Mouse (Mus musculus): ENCODE data around the gene Urb1.
A peak's percentile ranks its signal among the peaks of the same experiment; 100 is the strongest.
"Not testable (repeated sequence)": the region's sequence is repeated elsewhere in the genome, so short reads cannot be mapped to it uniquely, and the experiment has no call there.

Gene Urb1

DNA sequence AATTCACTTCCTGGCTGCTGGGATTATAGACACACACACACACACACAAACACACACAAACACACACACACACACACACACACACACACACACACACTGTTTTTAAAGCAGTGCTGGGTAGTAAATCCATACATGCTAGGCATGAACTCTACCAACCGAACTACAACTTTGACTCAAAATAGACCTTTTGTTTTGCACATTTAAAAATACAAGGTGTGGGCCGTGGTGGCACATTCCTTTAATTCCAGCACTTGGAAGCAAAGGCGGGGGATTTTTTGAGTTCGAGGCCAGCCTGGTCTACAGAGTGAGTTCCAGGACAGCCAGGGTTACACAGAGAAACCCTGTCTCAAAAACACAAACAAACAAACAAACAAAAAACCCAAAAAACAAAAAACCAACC is 13.8 kb upstream of the Urb1 start:
- not testable (repeated sequence) for DNase-seq (ENCODE audit: low spot score in 2 of 2)

DNA sequence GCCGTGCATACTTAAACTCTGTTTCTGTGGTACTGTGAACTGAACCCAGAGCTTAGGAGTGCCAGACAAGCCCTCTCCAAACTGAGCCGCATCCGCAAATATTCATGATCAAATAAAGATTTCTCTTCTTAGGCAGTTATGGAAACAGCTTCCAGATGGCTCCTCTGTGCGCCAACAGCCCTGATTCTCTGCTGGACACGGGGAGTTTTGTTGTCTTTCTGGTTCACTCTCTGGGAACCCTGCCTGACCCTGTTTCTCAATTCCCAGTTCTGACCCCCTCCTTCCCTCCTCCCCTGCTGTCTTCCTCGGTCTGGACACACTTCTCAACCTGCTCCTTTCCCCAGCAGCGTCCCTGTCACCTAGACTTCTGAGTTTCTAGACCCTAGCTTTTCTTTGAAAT is 12.8 kb upstream of the Urb1 start:
- DNase-seq (ENCODE audit: low spot score in 2 of 2): peak in 1 of 2 experiments; percentile 44

DNA sequence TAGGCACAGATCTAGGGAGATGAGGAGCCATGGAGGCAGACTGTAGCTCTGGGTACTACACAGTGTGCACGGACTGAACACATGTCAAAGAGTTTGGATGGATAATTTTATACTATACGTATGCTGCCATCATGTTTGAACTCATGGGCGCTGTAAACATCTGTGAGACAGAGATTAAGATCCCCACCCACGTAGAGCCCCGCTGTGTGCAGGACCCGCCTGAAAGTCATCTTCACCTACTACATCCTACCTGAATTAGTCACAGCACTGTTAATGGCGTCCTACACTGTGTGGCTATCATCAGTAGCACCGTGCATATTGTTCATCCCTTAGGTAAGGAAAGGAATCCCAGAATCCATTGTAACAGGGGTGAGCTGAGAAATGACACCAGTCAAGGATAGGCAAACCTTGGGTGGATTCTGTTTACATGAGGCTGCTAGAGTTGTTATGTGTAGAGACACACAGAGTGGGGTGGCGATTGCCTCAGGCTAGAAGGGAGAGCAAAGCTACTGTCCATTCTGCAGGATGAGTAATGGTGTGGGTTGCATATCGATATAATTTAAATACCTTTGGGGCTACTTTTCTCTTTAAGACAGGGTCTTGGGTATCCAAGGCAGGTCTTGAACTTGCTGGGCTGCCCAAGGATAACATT is 12.2 kb upstream of the Urb1 start:
- no peak for DNase-seq (ENCODE audit: low spot score in 2 of 2)

DNA sequence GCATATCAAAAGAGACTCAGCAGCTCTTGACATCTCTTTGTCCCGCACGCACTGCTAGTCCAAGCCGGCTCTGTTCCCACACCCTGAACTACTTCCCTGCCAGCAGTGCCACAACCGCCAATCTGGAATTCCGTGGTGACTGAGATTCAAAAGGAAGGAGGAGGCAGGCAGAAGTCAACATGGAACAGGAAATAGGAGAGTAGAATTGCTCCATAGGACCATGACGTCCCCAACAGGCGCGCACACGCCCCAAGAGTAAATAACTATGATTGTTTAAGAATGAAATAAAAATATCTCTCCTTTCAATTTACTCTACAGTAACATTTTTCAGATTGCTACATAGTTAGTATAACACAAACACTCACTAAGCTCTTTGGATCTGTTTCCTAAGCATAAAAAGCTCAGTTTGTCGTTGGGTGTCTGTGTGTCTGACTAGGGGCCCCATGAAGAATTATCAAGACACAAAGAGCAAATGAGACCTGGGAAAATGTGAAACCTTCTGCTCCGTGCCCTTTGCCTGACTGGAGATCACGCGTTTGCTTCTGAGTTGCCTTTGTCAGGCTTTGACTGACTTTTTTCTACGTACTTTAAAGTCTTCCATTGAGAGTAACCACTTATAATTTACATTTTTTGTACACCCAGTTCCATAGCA is 11.0 kb upstream of the Urb1 start:
- peak; percentile 28 to 46 for DNase-seq (ENCODE audit: low spot score in 2 of 2)

DNA sequence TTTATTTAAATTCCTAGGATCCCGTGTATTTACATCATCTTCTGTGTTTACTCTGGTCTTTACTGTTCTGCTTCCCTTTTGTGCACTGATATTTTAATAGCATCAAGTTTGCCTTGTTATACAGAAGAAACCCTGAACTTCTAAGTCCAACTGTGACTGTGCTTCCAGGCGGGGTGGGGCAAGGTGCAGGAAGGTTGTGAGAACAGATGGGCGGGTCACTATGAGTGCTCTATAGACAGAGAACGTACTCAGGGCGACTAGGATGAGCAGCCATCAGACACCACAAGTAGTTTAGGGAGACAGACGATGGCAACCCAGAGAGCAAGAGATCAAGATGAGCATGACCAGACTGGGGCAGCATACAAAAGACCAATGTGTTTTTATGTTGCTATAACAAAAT is 10.1 kb upstream of the Urb1 start:
- DNase-seq (ENCODE audit: low spot score in 2 of 2): no peak

DNA sequence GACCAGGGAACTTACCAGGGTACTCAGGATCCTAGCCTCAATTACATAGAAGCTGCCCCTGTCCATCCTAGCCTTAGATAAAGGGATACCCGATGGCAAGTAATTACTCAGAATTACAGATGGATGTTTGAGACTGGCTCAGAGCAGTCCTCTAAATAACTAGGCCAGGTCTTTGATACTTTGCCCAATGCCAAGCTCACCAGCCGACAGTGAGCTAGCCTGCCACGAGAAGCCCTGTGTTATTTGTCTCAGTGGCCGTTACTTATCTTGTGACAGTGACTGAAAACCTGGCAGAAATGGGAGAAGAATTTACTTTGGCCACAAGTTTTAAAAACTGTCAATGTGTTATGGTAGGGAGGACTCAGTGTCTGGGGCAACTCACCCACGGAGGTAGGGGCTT is 1.9 kb upstream of the Urb1 start:
- DNase-seq (ENCODE audit: low spot score in 2 of 2): no peak

DNA sequence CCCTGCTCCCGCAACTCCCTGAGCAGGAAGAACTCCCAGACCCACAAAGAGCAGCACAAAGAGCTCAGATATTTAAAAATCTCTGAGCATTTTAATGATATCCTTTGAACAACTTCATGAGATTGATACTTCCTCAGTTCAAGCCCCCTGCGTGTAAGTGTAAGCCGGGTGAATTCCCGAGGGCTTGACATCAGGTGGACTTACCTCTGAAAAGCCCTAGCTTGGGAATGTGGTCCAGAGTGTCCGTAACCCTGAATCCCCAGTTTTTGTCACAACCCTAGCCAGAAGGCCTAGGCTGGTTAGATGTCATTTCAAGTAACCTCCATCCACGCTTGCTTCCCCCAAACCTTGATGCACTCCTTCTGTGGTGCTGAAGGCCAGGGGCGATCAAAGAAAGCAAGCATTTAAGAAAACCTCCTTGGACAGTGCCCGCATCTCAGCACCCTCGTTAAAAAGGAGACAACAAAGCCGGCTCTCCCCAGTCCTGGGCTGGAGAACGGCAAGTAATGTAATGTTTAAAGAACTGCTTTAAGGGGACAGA is 573 bp upstream of the Urb1 start:
- DNase-seq (ENCODE audit: low spot score in 2 of 2): peak in 1 of 2 experiments; percentile 8

DNA sequence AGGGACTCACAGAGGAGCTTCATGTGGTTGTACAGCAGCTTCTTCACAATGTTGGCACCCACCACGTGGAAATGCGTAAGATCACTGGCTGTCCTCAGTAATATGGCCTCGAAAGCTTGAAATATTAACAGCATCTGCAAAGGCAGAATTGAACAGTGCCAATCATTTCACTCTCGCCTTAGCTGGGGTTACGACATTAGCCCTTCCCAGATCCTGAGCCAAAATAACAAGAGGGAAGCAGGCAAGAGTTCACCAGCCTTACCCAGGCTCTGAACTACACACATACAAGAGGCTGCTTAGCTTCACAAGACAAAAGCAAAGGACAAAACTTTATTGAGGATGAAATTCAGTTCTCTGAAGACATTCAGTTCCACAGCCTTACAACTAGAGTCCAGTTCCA is 5.7 kb downstream of the Urb1 start:
- DNase-seq (ENCODE audit: low spot score in 2 of 2): no peak

DNA sequence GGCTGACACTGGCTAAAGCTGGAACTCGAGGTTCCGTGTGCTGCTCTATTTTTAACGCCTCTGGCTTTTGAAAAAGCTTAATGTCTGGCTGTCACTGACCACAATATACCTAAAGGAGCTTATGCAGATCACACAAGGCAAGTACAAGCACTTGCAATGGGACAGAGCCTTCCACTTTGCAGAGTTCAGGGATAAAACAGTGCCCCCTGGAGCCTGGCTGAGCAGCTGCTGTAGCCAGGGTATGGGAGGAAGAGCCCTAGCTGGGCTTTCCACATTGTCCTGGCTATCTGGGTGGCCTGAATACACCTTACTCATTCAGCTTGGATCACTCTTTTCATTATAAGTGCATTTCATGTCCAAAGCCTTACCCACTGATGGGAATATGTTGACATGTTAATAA is 8.3 kb downstream of the Urb1 start:
- no peak for DNase-seq (ENCODE audit: low spot score in 2 of 2)

DNA sequence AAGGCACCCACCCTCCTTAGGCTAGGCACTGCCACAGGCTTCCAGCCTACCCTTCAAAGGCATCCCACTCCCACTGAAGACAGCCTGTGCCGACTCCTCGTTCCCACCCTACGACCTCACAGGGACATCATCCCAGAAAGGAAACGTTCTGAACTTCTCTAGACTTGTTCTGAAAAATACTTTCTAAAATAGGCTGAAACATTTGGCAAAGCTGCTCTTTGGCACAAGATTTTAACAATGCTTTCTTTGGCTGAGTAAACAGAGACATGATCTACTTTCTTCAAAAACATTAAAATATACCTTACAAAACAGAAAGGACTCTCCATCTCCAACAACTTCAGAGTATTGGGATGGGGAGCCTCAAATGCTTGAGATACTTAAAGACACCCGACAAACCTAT is 9.0 kb downstream of the Urb1 start:
- DNase-seq (ENCODE audit: low spot score in 2 of 2): no peak

DNA sequence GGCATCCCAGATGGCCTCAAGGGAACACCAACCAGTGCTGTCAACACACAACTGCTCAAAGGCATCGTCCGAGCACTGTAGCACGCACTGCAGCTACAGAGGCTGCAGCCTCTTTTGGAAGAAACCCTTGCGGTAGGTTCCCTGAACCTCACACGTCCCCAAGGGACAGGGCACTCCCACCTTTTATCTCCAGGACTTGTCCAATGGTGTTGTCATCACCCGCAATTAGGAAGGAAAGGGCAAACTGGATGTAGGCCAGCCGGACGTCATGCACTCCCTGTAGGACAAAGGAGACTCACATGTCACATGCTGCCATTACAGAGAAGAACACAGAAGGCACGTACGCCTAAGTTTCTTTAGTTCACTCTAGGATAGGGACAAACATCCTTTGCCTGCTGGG is 10.4 kb downstream of the Urb1 start:
- DNase-seq (ENCODE audit: low spot score in 2 of 2): no peak

DNA sequence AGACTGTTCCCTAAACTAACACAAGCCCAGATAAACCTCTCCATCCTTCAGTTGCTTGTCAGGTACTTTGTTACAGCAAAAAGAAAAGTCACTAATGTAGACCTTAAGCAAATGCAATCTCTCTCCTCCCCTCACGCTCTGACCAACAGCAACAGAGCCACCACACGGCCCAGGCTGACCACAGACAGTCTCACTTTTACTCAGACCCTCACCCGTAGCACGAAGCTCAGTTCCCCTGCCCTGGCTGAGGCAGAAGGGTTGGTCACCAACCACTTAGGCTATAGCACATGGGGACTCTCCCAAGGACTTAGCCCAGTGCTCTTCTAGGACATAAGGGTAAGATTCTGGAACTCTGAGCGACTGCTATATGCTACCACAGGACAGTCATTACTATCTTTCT is 11.4 kb downstream of the Urb1 start:
- DNase-seq (ENCODE audit: low spot score in 2 of 2): no peak

DNA sequence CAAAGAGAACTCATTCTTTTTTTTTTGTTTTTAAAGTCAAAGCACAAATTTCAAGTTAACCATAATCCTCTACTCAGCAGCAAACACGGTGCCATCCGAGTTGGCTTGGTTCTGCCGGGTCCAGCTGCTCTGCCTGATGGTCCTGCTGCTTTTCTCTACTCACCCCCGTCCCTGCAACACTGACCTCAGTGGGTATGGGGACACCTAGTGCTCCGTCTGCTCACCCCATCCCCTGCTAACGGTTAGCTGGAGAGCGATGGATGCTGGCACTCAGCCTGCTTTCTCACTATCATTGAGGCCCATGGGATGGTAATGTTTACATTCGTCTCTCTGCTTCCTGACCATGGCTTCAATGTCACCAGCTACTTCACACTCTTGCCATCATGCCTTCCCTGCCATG is 11.8 kb downstream of the Urb1 start:
- no peak for DNase-seq (ENCODE audit: low spot score in 2 of 2)

DNA sequence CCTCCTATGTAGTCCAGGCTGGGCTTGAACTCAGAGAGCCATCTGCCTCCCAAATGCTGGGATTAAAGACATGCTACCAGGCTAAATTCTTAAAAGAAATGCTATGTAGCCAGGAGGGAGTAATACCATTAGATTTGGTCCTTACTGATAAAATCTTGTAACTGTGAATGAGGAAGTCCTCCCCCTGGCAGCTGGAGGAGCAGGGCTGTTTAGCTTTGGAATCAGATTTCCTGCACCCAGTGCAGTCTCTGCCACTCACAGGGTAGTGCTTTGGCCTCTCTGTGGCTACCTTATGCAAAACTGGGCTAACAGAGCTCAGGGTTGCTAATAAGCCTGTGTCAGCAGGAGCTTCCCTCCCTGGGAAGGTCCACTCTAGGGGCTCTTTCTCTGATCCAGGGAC is 15.5 kb downstream of the Urb1 start:
- DNase-seq (ENCODE audit: low spot score in 2 of 2): no peak

DNA sequence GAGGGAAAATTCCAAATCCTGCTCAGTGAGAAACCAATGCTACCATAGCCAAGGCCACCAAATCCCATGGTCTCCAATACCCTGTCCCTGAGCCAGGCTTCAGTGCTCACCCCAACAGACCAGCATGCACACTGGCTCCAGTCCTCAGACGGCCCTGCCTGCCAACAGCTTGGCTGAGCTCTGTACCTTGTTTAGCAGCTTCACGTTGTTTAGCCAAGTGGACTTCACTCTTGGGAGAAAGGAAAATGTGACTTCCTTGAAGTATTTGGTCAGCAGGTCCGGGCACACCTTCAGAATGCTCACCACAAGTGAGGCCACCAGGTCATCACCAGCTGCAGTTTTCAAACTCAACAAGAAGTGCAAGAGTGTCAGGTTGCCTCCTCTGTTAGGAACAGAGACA is 17.7 kb downstream of the Urb1 start:
- no peak for DNase-seq (ENCODE audit: low spot score in 2 of 2)

DNA sequence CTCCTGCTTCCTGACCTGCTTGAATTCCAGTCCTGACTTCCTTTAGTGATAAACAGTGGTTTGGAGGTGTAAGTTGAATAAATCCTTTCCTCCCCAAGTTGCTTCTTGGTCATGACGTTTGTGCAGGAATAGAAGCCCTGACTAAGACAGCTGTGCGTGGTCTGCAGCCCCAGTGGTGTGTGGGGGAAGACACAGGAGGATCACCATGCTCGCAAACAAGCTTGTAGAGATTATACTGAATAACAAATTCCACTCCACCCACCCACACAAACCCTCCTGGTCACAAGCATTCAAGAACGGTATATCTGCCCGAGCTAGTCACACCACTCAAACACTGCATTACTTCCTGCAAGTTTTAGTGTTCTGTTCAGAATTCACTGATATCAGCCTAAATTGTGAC is 18.1 kb downstream of the Urb1 start:
- no peak for DNase-seq (ENCODE audit: low spot score in 2 of 2)

DNA sequence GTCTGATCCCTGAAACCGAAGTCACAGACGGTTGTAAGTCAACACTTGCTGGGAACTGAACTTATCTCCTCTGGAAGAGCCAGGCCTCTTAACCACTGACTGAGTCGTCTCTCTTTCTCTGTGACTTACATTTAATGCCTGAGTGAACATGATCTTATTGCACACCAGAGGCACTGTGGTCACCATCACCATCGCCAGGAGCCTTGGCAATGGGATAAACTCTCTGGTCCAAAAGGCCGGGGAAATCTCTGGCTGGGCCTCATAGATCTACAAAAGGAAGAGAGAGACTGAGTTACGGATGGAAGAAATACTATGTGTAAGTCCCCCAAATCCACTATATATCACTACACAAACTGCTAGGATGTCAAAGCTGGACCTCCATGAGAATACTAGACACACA is 19.3 kb downstream of the Urb1 start:
- DNase-seq (ENCODE audit: low spot score in 2 of 2): no peak

DNA sequence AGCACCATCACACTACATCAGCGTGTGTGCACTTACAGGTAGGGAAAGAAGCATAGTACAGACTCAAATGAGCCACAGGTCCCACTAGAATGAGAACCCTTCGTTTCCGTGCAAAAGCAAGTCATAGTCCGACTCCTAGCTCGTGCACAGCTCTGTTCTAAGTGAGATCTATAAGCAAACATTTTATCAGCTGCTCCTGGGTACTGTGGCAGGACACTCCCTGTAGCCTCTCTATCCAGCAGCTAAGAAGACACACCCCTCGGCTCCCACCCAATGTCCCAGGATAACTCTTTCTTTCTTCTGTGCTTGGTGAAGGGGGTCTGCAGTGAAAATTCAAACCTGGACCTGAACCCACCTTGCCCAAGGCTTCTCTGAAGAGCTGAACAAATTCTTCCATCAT is 21.6 kb downstream of the Urb1 start:
- DNase-seq (ENCODE audit: low spot score in 2 of 2): no peak

DNA sequence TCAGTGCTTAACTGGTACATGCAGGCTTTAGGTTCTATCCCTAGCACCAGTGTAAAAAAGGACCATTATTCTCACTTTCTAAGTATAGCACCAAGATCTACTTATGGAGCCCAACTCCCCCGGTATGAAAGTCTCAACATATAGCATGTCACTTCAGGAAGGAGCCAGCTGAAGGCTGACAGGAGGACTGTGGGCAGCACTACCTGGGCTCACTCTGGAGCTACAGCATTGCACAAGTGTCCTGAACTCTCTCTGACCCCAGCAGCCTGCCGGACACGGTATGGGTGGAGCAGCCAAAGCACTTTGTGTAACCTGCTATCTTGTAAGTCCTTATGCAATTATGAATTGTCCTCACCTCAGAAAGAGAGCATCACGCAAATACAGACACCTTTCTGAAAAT is 25.0 kb downstream of the Urb1 start:
- DNase-seq (ENCODE audit: low spot score in 2 of 2): peak; percentile 17 to 29

DNA sequence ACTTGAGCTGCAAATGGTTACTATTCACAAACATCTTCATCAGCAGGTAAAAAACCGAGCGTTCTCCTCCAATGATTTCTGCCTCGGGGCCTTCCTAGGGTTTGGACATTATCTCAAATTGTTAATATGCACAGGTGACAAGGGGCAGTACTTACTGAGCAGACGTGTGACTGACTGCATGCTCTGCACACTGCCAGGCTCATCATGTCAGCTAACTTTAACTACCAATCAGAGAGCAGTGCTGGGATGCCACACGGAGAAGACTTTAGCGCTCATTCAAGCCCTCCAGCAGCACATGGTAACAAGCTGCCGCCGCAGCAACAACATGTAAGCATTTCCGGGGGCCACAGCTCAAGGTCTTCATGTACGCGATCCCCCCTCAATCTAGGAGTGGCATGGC is 26.9 kb downstream of the Urb1 start:
- DNase-seq (ENCODE audit: low spot score in 2 of 2): no peak

DNA sequence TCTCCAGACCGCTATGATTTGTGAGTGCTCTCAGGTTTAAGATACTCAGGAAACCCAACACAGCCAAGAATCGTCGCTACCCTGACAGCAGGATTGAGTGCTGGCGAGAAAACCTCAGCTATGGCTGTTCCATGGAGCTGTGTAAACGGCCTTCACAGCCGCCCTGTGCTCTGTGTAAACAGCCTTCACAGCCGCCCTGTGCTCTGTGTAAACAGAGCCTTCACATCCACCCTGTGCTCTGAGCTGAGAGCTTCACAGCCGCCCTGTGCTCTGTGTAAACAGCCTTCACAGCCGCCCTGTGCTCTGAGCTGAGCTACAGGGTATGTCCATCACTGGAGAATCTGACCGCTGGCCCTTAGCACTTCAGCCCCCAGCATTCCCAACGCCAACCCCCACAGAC is 30.4 kb downstream of the Urb1 start:
- no peak for DNase-seq (ENCODE audit: low spot score in 2 of 2)

DNA sequence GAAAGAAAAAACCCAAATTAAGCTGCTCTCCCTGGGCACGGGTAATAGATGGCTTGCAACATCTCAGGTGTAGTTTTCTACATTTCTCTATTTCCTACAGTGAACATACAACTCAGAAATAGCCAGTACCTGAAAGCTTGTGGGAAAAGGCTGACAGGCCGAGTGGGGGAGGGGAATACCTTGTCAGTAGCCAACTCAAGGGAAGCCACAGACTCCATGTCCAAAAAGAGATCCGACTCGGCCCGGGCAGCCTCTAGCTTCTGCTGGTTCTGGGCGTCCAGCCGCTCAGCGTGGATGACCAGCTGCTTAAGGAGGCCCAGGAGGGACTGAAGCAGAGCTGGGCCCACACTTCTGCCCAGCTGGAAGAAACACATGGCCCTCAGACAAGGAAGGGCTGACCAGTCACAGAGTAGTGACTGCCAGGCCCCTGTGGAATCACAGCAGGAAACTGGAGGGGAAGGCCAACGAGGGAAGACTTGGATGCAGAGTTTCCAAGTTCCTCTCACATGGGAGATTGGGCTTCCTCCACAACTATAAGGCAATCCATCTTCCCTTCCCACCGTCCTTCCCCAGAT is 34.2 kb downstream of the Urb1 start:
- no peak for DNase-seq (ENCODE audit: low spot score in 2 of 2)

DNA sequence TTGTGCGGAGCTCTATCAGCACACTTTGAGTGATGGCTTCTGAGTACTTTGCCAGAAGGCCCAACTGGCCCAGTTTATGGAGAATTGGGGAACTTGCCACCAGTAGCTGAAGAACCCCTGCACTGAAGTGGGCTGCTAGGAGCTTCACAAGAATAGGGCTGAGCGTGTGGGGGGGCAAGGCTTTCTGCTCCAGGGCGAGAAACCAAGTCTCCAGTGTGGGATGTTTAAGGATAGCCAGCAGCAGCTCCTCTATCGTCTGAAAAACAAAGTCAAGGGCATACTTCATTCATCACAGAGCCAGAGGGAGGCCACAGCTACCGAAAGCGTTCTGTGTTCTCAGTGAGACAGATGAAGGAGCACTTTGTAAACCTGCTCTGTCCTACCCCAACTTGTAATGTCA is 35.6 kb downstream of the Urb1 start:
- no peak for DNase-seq (ENCODE audit: low spot score in 2 of 2)
